Mouse (Mus musculus): Measurements from ENCODE around the gene Plppr1.

- TF ChIP-seq CTCF (IDR thresholded peaks at IDR 0.05; ENCODE audit: borderline replicate concordance, insufficient read depth, low read length): no peak
- TF ChIP-seq POLR2A (IDR thresholded peaks at IDR 0.05; ENCODE audit: low read depth, low read length): no peak
Measured at GRCm38 (mm10) chr4:49101934-49102768, 43.1 kb downstream of the Plppr1 start.

Measured in embryonic fibroblast, embryonic 13.5 days (primary cell).